Mouse (Mus musculus) neural tube, embryonic 11.5 days (tissue): Measurements from ENCODE around the gene Tfap2e. TPM values are rescaled to one million over a fixed set of nuclear protein-coding genes. Genes with fewer than 3 reads are reported as not detected.

Source experiments
- ATAC-seq: fragments of 200-750 bp; cut with Nextera tagmentation; 2 replicates; pipeline ENCODE4 v1.8.0; 2017; ENCODE audit warnings: moderate number of reproducible peaks, mild to moderate bottlenecking, moderate TSS enrichment, moderate library complexity; ENCODE audit not compliant: insufficient read depth, low FRiP score, low TSS enrichment
- DNase-seq: peaks from one replicate; pipeline ENCODE4 v3.0.0-alpha.2; 2015; ENCODE audit warnings: low spot score
- H3K27ac ChIP-seq: fragments of 300-500 bp; sonication (generic); 2 replicates; pipeline ENCODE4 v1.5.1; 2014; ENCODE audit warnings: low read depth, mild to moderate bottlenecking, low read length
- H3K27me3 ChIP-seq: fragments of 300-500 bp; sonication (generic); 2 replicates; pipeline ENCODE4 v1.6.1; 2014; ENCODE audit warnings: mild to moderate bottlenecking, low read length, mixed read lengths; ENCODE audit not compliant: control insufficient read depth, insufficient read depth
- H3K36me3 ChIP-seq: fragments of 300-500 bp; sonication (generic); 2 replicates; pipeline ENCODE4 v1.6.1; 2014; ENCODE audit warnings: mild to moderate bottlenecking, low read length, moderate library complexity, mixed read lengths; ENCODE audit not compliant: control insufficient read depth, insufficient read depth
- H3K4me1 ChIP-seq: fragments of 300-500 bp; sonication (generic); 2 replicates; pipeline ENCODE4 v1.6.1; 2014; ENCODE audit warnings: low read length, mixed read lengths; ENCODE audit not compliant: control insufficient read depth, insufficient read depth
- H3K4me2 ChIP-seq: fragments of 300-500 bp; sonication (generic); 2 replicates; pipeline ENCODE4 v1.6.1; 2014; ENCODE audit warnings: low read depth, mild to moderate bottlenecking, moderate library complexity
- H3K4me3 ChIP-seq: fragments of 300-500 bp; sonication (generic); 2 replicates; pipeline ENCODE4 v1.5.1; 2014; ENCODE audit warnings: low read depth, low read length
- H3K9ac ChIP-seq: fragments of 300-500 bp; sonication (generic); 2 replicates; pipeline ENCODE4 v1.6.1; 2014; ENCODE audit warnings: mild to moderate bottlenecking, low read length
- H3K9me3 ChIP-seq: fragments of 300-500 bp; sonication (generic); 2 replicates; pipeline ENCODE4 v1.6.1; 2016; ENCODE audit warnings: low read length; ENCODE audit not compliant: control insufficient read depth
- WGBS: fragments of 180-500 bp; shearing (Covaris S2); extraction: QIAGEN DNeasy Blood & Tissue Kit; methylation state at CpG from one replicate; pipeline ENCODE4 v1.1.7; 2014; 5-methylcytosine and 5-hydroxymethylcytosine counted together
- polyA plus RNA-seq: library from polyadenylated mRNA; unstranded; fragments of >200 nt; fragmentation: Nextera tagmentation; extraction: Ambion mirVana; gene quantifications from 2 replicates; pipeline ENCODE4 v1.2.1, GENCODE M21; 2014

The Tfap2e gene
- polyA plus RNA-seq, 1 experiment from 2014 or later: 0.11 TPM

- peaks cover 15% of the 10 kb centered on the region for H3K4me1 ChIP-seq
- no peak overlapping the region for H3K4me3 ChIP-seq
- H3K9me3 ChIP-seq: no peaks in the 10 kb centered on the region
- no peaks in the 10 kb centered on the region for H3K27me3 ChIP-seq
- DNase-seq (no peak), ATAC-seq (no peak)
- H3K27ac ChIP-seq: no peak overlapping the region
- whole genome bisulfite sequencing: 90% methylated on average over 11 of the region's 11 CpGs
- peaks cover 12% of the 10 kb centered on the region for H3K36me3 ChIP-seq
- no peak overlapping the region; the same call in 1 of the 2 replicates for H3K9ac ChIP-seq
- H3K4me2 ChIP-seq: no peak overlapping the region
Observed at GRCm38 (mm10) chr4:126749553-126749952, 13.5 kb upstream of the Tfap2e start.

GRCm38 (mm10) chr4:126748381-126748780 lies 12.3 kb upstream of the Tfap2e start:
- H3K36me3 ChIP-seq: peaks cover 12% of the 10 kb centered on the region
- H3K27me3 ChIP-seq: no peaks in the 10 kb centered on the region
- no peak overlapping the region for H3K4me2 ChIP-seq
- peaks cover 15% of the 10 kb centered on the region for H3K4me1 ChIP-seq
- H3K4me3 ChIP-seq: no peak overlapping the region
- DNase-seq: no peak
- no peak for ATAC-seq
- H3K9ac ChIP-seq: no peak overlapping the region; the same call in 1 of the 2 replicates
- no peak overlapping the region for H3K27ac ChIP-seq
- H3K9me3 ChIP-seq: no peaks in the 10 kb centered on the region
- WGBS: 96% methylated on average over 8 of the region's 8 CpGs

GRCm38 (mm10) chr4:126746194-126746840 lies 10.3 kb upstream of the Tfap2e start:
- no peaks in the 10 kb centered on the region for H3K27me3 ChIP-seq
- no peak overlapping the region for H3K4me2 ChIP-seq
- H3K9me3 ChIP-seq: no peaks in the 10 kb centered on the region
- H3K9ac ChIP-seq: no peak overlapping the region
- ATAC-seq (no peak), DNase-seq (no peak)
- H3K36me3 ChIP-seq: peaks cover 12% of the 10 kb centered on the region
- 87% methylated on average over 10 of the region's 10 CpGs for WGBS
- H3K4me3 ChIP-seq: no peak overlapping the region
- no peak overlapping the region for H3K27ac ChIP-seq
- 0 out of 2 replicates have a peak, but pooled peaks cover 6% of the 10 kb centered on the region for H3K4me1 ChIP-seq

- H3K9me3 ChIP-seq: no peaks in the 10 kb centered on the region
- H3K27me3 ChIP-seq: no peaks in the 10 kb centered on the region
- H3K27ac ChIP-seq: no peak overlapping the region
- WGBS: 42% methylated on average over 13 of the region's 13 CpGs
- peak; percentile 48 for DNase-seq
- H3K4me2 ChIP-seq: no peak overlapping the region
- 0 out of 2 replicates have a peak, but pooled peaks cover 6% of the 10 kb centered on the region for H3K4me1 ChIP-seq
- 0 out of 2 replicates have a peak, but pooled peaks have one; percentile 25 for ATAC-seq
- peaks cover 12% of the 10 kb centered on the region for H3K36me3 ChIP-seq
- H3K4me3 ChIP-seq: no peak overlapping the region
- H3K9ac ChIP-seq: no peak overlapping the region
Observed at GRCm38 (mm10) chr4:126745506-126746193, 9.6 kb upstream of the Tfap2e start.

GRCm38 (mm10) chr4:126744831-126745230 lies 8.8 kb upstream of the Tfap2e start:
- WGBS: 90% methylated on average over 14 of the region's 14 CpGs
- Histone ChIP-seq H3K4me3 (no peak overlapping the region), H3K4me1 (0 out of 2 replicates have a peak, but pooled peaks cover 6% of the 10 kb centered on the region), H3K36me3 (peaks cover 9% of the 10 kb centered on the region), H3K27me3 (0 out of 2 replicates have a peak, but pooled peaks cover 2% of the 10 kb centered on the region), H3K27ac (no peak overlapping the region), H3K9ac (no peak overlapping the region), H3K9me3 (no peaks in the 10 kb centered on the region), H3K4me2 (no peak overlapping the region)
- DNase-seq: no peak
- 0 out of 2 replicates have a peak, but pooled peaks have one; percentile 5 for ATAC-seq

- DNase-seq: no peak
- 7% methylated on average over 11 of the region's 11 CpGs for WGBS
- no peak overlapping the region for H3K9ac ChIP-seq
- H3K4me1 ChIP-seq: 0 out of 2 replicates have a peak, but pooled peaks cover 4% of the 10 kb centered on the region
- no peaks in the 10 kb centered on the region for H3K9me3 ChIP-seq
- H3K4me2 ChIP-seq: no peak overlapping the region
- H3K36me3 ChIP-seq: peaks cover 9% of the 10 kb centered on the region
- no peak for ATAC-seq
- H3K27ac ChIP-seq: no peak overlapping the region
- H3K27me3 ChIP-seq: peaks cover 6% of the 10 kb centered on the region
- H3K4me3 ChIP-seq: no peak overlapping the region
Observed at GRCm38 (mm10) chr4:126743713-126744112, 7.7 kb upstream of the Tfap2e start.

GRCm38 (mm10) chr4:126742976-126743375 lies 6.9 kb upstream of the Tfap2e start:
- Histone ChIP-seq H3K4me1 (0 out of 2 replicates have a peak, but pooled peaks cover 4% of the 10 kb centered on the region), H3K27ac (no peak overlapping the region), H3K9ac (no peak overlapping the region), H3K36me3 (peaks cover 9% of the 10 kb centered on the region), H3K4me3 (no peak overlapping the region), H3K9me3 (no peaks in the 10 kb centered on the region), H3K27me3 (peaks cover 13% of the 10 kb centered on the region), H3K4me2 (no peak overlapping the region)
- ATAC-seq: no peak
- DNase-seq: no peak
- 48% methylated on average over 2 of the region's 2 CpGs for WGBS

GRCm38 (mm10) chr4:126741448-126741847 lies 5.4 kb upstream of the Tfap2e start:
- 0 out of 2 replicates have a peak overlapping the region, but pooled peaks have one; percentile 5 for H3K4me2 ChIP-seq
- H3K4me1 ChIP-seq: 0 out of 2 replicates have a peak, but pooled peaks cover 4% of the 10 kb centered on the region
- 5% methylated on average over 12 of the region's 12 CpGs for WGBS
- H3K4me3 ChIP-seq: no peak overlapping the region
- peaks cover 4% of the 10 kb centered on the region for H3K36me3 ChIP-seq
- peak; percentile 87 for DNase-seq
- peak overlapping the region; percentile 26; the same call in 1 of the 2 replicates for H3K9ac ChIP-seq
- ATAC-seq: 0 out of 2 replicates have a peak, but pooled peaks have one; percentile 13
- peaks cover 28% of the 10 kb centered on the region for H3K27me3 ChIP-seq
- no peaks in the 10 kb centered on the region for H3K9me3 ChIP-seq
- no peak overlapping the region for H3K27ac ChIP-seq
